Mouse (Mus musculus) yolk sac, embryonic 10.5 days (tissue): ENCODE measurements at regions not wholly inside any gene's neighbourhood (a gene's known extent, or its start where the extent isn't known, plus 50 kb on each side); places are given as distances from the start of the nearest gene placed in this dataset.
"Not testable (repeated sequence)": the region's sequence is repeated elsewhere in the genome, so short reads cannot be mapped to it uniquely, and the experiment has no call there.

ENCODE experiments used
- DNase-seq: peaks from one replicate; pipeline ENCODE4 v3.0.0-alpha.2; 2017; ENCODE audit warnings: low spot score

DNA sequence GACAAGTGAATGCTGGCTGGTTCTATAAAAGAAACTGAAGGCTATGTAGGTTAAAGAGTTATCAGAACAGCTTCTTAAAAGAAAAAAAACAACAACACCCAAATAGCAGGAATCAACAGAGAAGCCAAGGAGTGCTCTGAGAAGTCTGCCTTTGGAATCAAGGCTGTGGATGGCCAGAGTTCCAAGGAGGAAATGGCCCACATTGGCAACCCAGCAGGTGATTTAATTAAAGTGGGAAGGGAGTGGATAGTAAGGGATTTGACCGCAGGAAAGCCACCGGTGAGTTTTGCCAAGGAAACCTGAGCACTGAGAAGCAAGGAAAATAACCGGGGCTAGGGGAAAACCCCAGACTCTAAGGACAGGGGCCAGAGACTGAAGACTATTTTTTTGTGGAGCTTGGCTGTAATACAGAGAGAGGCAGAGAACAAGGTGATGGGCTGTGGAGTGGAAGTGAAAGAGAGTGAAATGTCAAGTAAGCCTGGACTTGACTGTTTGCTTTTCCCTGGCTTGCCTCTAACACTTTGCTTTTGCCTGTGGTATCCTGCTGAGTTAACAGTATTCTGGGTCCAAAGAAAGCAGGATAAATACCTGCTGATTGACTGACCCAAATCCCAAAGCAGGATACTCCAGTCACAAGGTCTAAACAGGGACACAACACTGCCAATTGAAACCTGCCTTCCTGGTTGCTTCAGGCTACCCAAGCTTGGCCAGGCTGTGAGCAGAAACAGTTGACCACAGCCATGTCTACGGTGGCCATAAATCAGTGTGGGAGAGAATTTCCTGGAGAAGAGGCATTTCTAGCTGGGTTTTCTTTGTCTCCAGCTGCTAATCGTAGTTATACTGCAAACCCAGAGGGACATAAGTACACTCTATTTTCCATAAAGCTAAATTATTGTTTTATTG lies 125.9 kb downstream of the Arrdc3 start:
- no peak for DNase-seq

DNA sequence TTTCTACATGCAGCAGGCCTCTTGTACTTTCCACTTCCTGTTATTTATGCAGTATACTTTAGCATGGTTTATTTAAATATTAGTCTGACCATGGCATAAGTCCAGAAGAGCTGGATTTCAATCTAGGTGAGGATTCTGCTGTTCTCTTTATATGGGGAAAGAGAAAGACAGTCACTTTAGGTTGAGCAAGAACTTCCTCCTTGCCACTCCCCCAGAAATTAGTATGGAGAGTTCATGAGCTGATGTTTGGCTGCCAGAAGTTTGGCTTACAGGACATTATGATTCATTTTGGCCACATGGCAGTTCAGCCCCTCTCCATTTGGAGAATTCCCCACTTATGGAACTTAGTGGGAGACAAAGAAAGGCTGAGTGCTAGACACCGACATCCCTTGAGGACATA lies 130.8 kb downstream of the Arrdc3 start:
- DNase-seq = no peak

DNA sequence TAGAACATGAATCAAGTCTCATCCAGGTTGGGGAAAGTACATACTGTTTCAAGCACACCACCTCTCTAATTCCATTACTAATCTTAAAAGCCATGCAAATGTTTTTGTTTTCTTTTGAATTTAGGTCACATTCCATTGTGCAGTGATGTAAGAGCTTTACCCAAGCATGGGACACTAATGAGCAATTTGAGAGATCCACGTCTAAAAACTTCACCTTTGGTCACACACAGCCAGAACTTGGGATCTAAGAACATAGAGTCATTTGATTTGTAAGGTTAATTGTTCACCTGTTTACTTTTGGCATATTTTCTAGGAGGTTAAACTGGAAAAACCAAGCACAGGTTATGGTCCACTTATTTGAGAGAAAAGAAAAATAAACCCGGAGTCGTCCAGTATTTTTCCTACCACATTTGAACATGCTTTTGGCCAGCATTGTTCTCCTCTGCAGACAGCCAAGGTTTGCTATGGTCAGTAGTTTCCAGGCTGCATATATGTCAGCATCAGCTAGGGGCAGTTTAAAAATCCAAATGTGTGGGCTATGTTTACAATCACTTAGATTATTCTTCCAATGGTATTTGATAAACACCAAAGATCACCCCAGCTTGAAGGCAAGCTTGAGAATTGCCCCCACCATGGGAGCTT lies 137.0 kb downstream of the Arrdc3 start:
- no peak for DNase-seq

DNA sequence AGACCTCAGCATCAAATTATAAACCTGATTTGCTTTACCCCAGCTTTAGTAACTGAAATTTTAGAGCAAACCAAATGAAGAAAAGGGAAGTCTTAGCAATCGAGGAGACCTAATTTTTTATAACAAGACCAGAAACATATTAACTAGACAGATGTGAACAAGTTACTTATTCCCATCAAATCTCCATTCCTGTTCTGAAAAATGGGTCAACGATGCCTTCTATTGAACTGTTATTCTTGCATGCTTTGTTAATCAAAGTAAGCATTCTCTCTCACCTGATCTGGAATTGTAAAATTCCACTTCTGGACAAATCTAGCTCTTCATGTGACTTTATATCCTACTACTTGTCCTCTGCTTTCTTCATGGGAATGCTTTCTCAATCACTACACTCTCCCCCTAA lies 137.6 kb downstream of the Arrdc3 start:
- no peak for DNase-seq

DNA sequence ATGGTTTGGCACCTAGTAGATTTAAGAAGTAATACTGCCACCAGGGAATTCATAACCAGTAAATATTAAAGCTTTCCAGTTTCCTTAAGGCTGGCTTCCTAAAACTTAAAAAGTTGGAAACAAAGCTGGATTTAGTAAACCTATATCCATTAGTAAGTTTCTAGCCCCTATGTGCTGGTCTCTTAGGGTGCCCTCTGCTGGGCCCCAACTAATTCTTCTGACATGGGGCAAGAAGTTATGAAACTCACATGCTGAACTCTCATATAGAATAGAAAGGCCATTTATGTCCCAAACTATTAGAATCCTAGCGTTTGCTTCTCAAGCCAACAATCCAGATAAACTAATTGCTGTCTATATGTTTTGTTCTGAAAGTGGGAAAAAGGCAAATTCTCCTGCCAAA lies 139.2 kb downstream of the Arrdc3 start:
- DNase-seq = no peak

DNA sequence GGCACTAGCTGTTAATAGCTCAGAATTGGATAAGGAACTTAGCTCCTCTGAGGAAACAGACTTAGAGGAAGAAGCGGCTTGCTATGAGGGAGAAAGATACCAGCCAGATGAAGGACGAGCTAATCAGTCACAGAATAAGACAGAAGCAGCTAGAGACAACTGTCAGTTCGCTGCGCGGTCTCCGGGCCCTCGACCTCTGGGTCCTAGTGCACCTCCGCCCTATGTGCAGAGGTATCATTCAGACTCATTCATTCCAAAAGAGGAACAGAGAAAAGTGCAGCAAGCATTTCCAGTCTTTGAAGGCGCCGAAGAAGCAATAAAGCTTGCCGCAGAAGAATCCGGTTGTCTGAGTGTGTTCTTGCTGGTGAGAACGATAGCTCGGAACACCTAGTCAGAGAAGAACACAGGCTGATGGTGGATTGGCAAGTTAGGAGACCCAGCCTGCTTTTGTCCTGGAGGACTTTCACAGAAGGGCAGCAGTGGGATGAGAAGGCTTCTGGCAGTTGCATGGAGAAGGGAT lies 142.1 kb downstream of the Arrdc3 start:
- not testable (repeated sequence) for DNase-seq

DNA sequence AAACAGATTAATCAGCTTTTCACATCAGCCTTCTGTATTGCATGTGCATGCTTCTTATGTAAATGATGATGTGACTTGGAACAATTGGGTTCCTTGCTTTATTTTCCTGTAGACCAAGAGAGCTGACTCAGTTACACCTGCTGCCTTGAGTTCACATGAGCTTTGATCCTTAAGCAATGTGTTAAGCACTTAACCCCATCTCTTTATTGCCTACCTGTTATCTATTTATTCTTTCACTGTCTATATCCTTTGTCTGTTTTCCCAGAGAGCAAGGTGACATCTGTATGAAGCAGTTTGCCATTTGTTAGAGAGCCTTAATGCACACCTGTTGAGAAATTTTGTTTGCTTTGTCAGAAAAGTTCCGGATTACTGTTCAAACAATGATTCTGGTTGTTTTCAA lies 154.1 kb downstream of the Arrdc3 start:
- DNase-seq = no peak

DNA sequence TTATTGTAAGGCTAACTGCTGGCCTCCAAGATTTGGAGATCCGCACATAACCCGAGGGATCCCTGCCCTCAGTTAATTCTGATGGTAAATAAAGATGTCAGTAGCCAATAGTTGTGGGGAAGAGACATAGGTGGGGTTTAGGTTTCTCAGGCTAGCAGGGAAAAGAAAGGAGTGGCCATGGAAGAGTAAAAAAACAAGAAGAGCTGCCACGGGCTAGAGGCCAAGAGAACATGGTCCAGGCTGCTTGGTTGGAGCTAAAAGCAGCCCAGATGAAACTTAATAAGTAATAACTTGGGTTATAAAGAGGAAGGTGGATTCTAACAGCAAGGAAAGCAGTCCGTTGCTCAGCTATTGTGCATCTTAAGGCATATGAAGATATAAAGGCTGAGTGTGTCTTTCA lies 155.6 kb downstream of the Arrdc3 start:
- no peak for DNase-seq

DNA sequence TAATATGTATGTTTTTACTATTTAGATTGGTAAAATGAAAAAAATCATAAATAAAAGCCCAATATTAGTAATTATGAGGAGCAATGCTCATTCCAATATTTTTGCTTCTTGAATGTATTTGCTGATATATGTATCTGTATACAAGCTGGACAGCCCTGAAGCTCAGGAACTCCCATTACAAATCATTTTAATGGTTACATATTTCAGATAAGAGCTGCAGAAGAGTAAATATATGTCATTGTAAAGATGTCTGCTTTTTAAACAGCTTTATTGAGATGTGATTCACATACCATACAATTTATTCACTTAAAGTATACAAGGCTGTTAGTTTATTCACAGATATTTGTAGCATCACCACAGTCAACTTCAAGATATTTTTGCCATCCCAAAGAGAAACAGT lies 157.3 kb downstream of the Arrdc3 start:
- DNase-seq = no peak

DNA sequence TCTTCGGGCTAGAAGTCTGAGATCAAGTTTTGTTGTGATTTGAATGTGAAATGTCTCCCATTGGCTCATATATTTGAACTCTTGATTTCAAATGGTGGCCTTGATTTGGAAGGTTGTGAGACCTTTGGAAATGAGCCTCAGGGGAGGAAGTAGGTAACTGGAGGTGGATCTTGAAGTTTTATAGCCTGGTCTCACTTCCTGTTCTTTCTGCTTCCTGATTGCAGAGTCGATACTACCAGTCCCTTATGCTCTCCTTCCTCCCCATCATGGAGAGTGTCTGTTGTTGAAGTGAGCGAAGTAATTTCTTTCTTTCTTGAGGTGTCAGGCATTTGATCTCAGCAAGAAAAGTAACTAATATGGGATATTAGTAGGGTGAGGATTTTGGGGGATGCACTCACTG lies 158.5 kb downstream of the Arrdc3 start:
- no peak for DNase-seq
